Mouse (Mus musculus) gastrocnemius, adult 8-10 months (tissue): ENCODE data around the gene 4930548H24Rik. TPM values are rescaled to one million over a fixed set of nuclear protein-coding genes. Genes with fewer than 3 reads are reported as not detected.

Experiments used
- DNase-seq, 2 experiments: peaks; one replicate each; pipeline ENCODE4 v3.0.0; 2022; ENCODE audit warnings: low spot score in 2 of 2
- total RNA-seq, 4 experiments: library from RNA; stranded (reverse); gene quantifications; 2 replicates each; pipeline ENCODE4 v1.2.4; 2022

Gene 4930548H24Rik
- total RNA-seq, 4 experiments from 2014 or later = not detected

DNA sequence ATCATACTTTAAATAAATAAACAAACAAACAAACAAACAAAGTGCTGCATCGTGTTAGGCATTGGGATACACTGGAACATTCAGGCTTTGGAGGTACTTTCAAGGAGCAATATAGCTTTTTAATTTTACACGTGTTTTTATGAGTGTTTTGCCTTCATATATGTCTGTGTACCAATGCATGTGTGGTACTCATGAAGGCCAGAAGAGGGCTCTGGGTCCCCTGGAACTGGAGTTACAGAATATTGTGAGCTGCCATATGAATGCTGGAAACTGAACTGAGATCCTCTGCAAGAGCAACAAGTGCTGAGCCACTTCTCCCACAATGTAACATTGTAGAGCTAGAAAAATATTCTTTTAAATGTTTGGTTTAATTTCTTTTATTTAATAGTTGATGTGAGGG is 49.7 kb downstream of the 4930548H24Rik start:
- no peak for DNase-seq

Other genes starting within 250 kb of the 4930548H24Rik start
- 10 to 100 TPM; 43.9 to 54.8 (median 51.2) TPM for gene Nrbp1, start 244.9 kb upstream of the 4930548H24Rik start, total RNA-seq
- not detected for gene Gm9970, start 244.5 kb upstream of the 4930548H24Rik start, total RNA-seq
- 1 to 10 TPM in 3 of 4 experiments, under 1 TPM in 1; 0.68 to 1.4 (median 1.2) TPM for gene Krtcap3, start 234.0 kb upstream of the 4930548H24Rik start, total RNA-seq
- gene Ift172, start 194.6 kb upstream of the 4930548H24Rik start, total RNA-seq = 10 to 100 TPM; 24.6 to 32.9 (median 28.6) TPM
- 1 to 10 TPM; 1.1 to 2.0 (median 1.2) TPM for gene Fndc4, start 189.7 kb upstream of the 4930548H24Rik start, total RNA-seq
- gene Gckr, start 188.3 kb upstream of the 4930548H24Rik start, total RNA-seq = not detected
- gene Zfp512, start 33.3 kb upstream of the 4930548H24Rik start, total RNA-seq = 10 to 100 TPM; 11.5 to 14.3 (median 12.8) TPM
- 10 to 100 TPM; 17.7 to 26.0 (median 20.7) TPM for gene Gpn1, start 9.0 kb downstream of the 4930548H24Rik start, total RNA-seq
- 10 to 100 TPM; 21.0 to 25.7 (median 22.2) TPM for gene Slc4a1ap, start 41.3 kb downstream of the 4930548H24Rik start, total RNA-seq
- 10 to 100 TPM; 10.6 to 12.5 (median 11.2) TPM for gene Supt7l, start 42.1 kb downstream of the 4930548H24Rik start, total RNA-seq
- gene Mrpl33, start 111.2 kb downstream of the 4930548H24Rik start, total RNA-seq = 100 to 1,000 TPM; 256 to 270 (median 258) TPM
- gene Rbks, start 211.9 kb downstream of the 4930548H24Rik start, total RNA-seq = 1 to 10 TPM; 2.7 to 5.1 (median 4.3) TPM
- gene Babam2, start 211.9 kb downstream of the 4930548H24Rik start, total RNA-seq = 10 to 100 TPM; 32.9 to 34.2 (median 33.5) TPM